In genomic region chr2:31847908-31848307, GRCm38 (mm10) we compare ENCODE assay signal across 10 mouse cellular contexts. TPM values are rescaled to one million over a fixed set of nuclear protein-coding genes. Genes with fewer than 3 reads are reported as not detected.
A peak's percentile ranks its signal among the peaks of the same experiment; 100 is the strongest.
DNase-seq lines count a peak whose midpoint lies in the region; ATAC-seq lines count a peak whose summit lies in the region.
"Had no signal": no experiment of that assay in that cellular context is flagged by ENCODE, and none has a peak within 500 bp of the region (broad histone marks: within the 10 kb centered on the region; RNA-seq: fewer than 3 reads in every experiment).

No protein-coding gene starts in this region.

- H3K9ac ChIP-seq in neural tube, embryonic 15.5 days (replicated peaks) = no peak overlapping the region
- no peak overlapping the region for H3K9ac ChIP-seq in lung, embryonic 16.5 days (ENCODE audit: low read length)
- H3K9ac ChIP-seq: neural tube, embryonic 13.5 days had no signal

- H3K36me3 ChIP-seq in neural tube, embryonic 15.5 days = no peaks in the 10 kb centered on the region
- H3K36me3 ChIP-seq in lung, embryonic 16.5 days (ENCODE audit: control insufficient read depth, insufficient read depth, low read length) = no peaks in the 10 kb centered on the region
- H3K36me3 ChIP-seq: neural tube, embryonic 13.5 days had no signal

- peaks cover 48% of the 10 kb centered on the region for H3K27me3 ChIP-seq in neural tube, embryonic 15.5 days (replicated peaks)
- H3K27me3 ChIP-seq in lung, embryonic 16.5 days (ENCODE audit: control insufficient read depth, insufficient read depth, low read depth, low read length) = peaks cover 51% of the 10 kb centered on the region

- DNase-seq in neural tube, embryonic 10.5 days (ENCODE audit: extremely low spot score, low spot score) = peak; percentile 30
- DNase-seq in cerebellum, adult 11-12 months = peak; percentile 48
- DNase-seq in kidney, adult 18-20 months = peak; percentile 62
- DNase-seq in thymus, postnatal 0 days (ENCODE audit: low spot score) = peak; percentile 68
- DNase-seq in MN1 (ENCODE audit: low spot score) = no peak
- no peak for DNase-seq in heart, adult 11 months

- WGBS in neural tube, embryonic 15.5 days = 20% methylated on average over 6 of the region's 6 CpGs
- whole genome bisulfite sequencing in lung, embryonic 16.5 days = 8% methylated on average over 6 of the region's 6 CpGs

- ATAC-seq in neural tube, embryonic 15.5 days (ENCODE audit: low FRiP score) = no peak
- 0 out of 2 replicates have a peak, but pooled peaks have one; percentile 34 for ATAC-seq in lung, embryonic 16.5 days (ENCODE audit: low read depth)

- H3K4me2 ChIP-seq in neural tube, embryonic 15.5 days = no peak overlapping the region
- H3K4me2 ChIP-seq in lung, embryonic 16.5 days (ENCODE audit: low read depth, low read length) = no peak overlapping the region
- H3K4me2 ChIP-seq: neural tube, embryonic 13.5 days had no signal

- H3K4me3 ChIP-seq in neural tube, embryonic 15.5 days (replicated peaks) = no peak overlapping the region
- no peak overlapping the region for H3K4me3 ChIP-seq in lung, embryonic 16.5 days (ENCODE audit: low read length)
- H3K4me3 ChIP-seq: erythroblast, embryonic 14.5 days; neural tube, embryonic 13.5 days had no signal

- H3K9me3 ChIP-seq in neural tube, embryonic 15.5 days (replicated peaks) = no peaks in the 10 kb centered on the region
- H3K9me3 ChIP-seq in lung, embryonic 16.5 days (ENCODE audit: control insufficient read depth, low read length) = no peaks in the 10 kb centered on the region
- H3K9me3 ChIP-seq: neural tube, embryonic 13.5 days had no signal

- no peak overlapping the region for H3K27ac ChIP-seq in neural tube, embryonic 15.5 days (replicated peaks)
- H3K27ac ChIP-seq in lung, embryonic 16.5 days (ENCODE audit: low read length) = no peak overlapping the region
- H3K27ac ChIP-seq: neural tube, embryonic 13.5 days had no signal

- peaks cover 31% of the 10 kb centered on the region for H3K4me1 ChIP-seq in neural tube, embryonic 15.5 days
- H3K4me1 ChIP-seq in lung, embryonic 16.5 days (replicated peaks; ENCODE audit: control insufficient read depth, insufficient read depth, low read length) = peaks cover 13% of the 10 kb centered on the region

RNA-seq across cellular contexts. Expression of gene Fibcd1, which starts 2.1 kb away (rescaled TPM):
- polyA plus RNA-seq in neural tube, embryonic 15.5 days (2015; fragmentation: Nextera tagmentation; extraction: Ambion mirVana) = 4.9 and 6.4 TPM in 2 replicates
- 0.06 and 0.14 TPM in 2 replicates for polyA plus RNA-seq in lung, embryonic 16.5 days (2015; fragmentation: Nextera tagmentation; extraction: Ambion mirVana)
- polyA plus RNA-seq in thymus, postnatal 0 days (2015; fragmentation: Nextera tagmentation; extraction: Ambion mirVana) = 0.13 and 0.27 TPM in 2 replicates
- polyA plus RNA-seq: erythroblast, embryonic 14.5 days had no signal

RNA-seq across cellular contexts. Expression of gene Qrfp, which starts 37.5 kb away (rescaled TPM):
- polyA plus RNA-seq in neural tube, embryonic 15.5 days (2015; fragmentation: Nextera tagmentation; extraction: Ambion mirVana) = 0.23 TPM in 1 of 2 replicates, not detected in the other
- polyA plus RNA-seq in lung, embryonic 16.5 days (2015; fragmentation: Nextera tagmentation; extraction: Ambion mirVana) = 0.10 TPM in 1 of 2 replicates, not detected in the other
- polyA plus RNA-seq in thymus, postnatal 0 days (2015; fragmentation: Nextera tagmentation; extraction: Ambion mirVana) = 1.5 and 2.1 TPM in 2 replicates
- polyA plus RNA-seq: erythroblast, embryonic 14.5 days had no signal

RNA-seq across cellular contexts. Expression of gene Lamc3, which starts 39.2 kb away (rescaled TPM):
- 4.1 and 4.2 TPM in 2 replicates for polyA plus RNA-seq in neural tube, embryonic 15.5 days (2015; fragmentation: Nextera tagmentation; extraction: Ambion mirVana)
- 1.7 and 2.0 TPM in 2 replicates for polyA plus RNA-seq in lung, embryonic 16.5 days (2015; fragmentation: Nextera tagmentation; extraction: Ambion mirVana)
- 0.09 and 0.21 TPM in 2 replicates for polyA plus RNA-seq in thymus, postnatal 0 days (2015; fragmentation: Nextera tagmentation; extraction: Ambion mirVana)
- polyA plus RNA-seq: erythroblast, embryonic 14.5 days had no signal

Comparison
In these comparisons a context has a peak if more than half of its experiments do, and no peak if none do; other contexts are left out.
1. DNase-seq: peak in neural tube, embryonic 10.5 days (single experiment), cerebellum, adult 11-12 months (single experiment), kidney, adult 18-20 months (single experiment) and thymus, postnatal 0 days (single experiment); none in MN1 (single experiment) and heart, adult 11 months (single experiment).